Mouse (Mus musculus) bone marrow macrophage, adult 2 months (primary cell): Measurements from ENCODE around the gene Acot1.
A peak's percentile ranks its signal among the peaks of the same experiment; 100 is the strongest.

ENCODE experiments used
- CTCF ChIP-seq: IDR thresholded peaks from 2 replicates; pipeline ENCODE4 v1.5.1; 2012; ENCODE audit warnings: low read depth, mild to moderate bottlenecking, low read length, moderate library complexity
- POLR2A ChIP-seq: IDR thresholded peaks from 2 replicates; pipeline ENCODE4 v1.6.1; 2012; ENCODE audit warnings: mild to moderate bottlenecking, low read depth, low read length, borderline replicate concordance

DNA sequence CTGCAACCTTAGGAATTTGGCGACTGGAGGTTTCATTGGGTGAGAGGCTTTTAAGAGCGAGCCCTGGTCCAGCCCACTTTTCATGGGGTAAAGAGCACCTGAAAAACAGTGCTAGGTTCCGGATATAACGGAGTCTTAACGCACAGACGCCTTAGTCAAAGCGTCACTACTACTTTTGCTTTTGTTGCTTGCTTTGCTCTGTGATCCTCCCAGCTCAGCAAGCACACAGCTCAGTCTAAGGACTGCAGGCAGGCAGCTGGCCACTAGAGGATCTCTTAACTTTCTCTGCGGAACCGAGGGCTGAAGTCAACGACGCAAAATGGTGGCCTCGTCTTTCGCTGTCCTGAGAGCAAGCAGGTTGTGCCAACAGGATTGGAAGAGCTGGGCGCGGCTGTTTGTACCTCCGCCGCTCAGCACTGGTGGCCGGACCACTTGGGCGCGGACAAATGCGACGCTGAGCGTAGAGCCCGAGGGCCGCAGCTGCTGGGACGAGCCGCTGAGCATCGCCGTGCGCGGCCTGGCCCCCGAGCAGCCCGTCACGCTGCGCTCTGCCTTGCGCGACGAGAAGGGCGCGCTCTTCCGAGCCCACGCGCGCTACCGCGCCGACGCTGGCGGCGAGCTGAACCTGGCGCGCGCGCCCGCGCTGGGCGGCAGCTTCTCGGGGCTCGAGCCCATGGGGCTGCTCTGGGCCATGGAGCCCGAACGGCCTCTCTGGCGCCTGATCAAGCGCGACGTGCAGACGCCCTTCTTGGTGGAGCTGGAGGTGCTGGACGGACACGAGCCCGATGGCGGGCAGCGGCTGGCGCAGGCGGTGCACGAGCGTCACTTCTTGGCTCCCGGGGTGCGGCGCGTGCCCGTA lies 21.5 kb upstream of the Acot1 start, which contains the start of gene Acot2:
- TF ChIP-seq CTCF (peak; percentile 36; the same call in 1 of the 2 replicates), POLR2A (no peak)
